Mouse (Mus musculus) v-Abl transformed pro-B cells (cell line): ENCODE results near the gene Zmiz1.

ENCODE experiments used
- in situ Hi-C, 2 experiments: fragments of 400-800 bp; cut with MboI; formaldehyde crosslinking; loops; one replicate each; pipeline ENCODE4 v1.15.1; 2025; ENCODE audit not compliant: unreplicated experiment in 2 of 2

Gene Zmiz1

DNA sequence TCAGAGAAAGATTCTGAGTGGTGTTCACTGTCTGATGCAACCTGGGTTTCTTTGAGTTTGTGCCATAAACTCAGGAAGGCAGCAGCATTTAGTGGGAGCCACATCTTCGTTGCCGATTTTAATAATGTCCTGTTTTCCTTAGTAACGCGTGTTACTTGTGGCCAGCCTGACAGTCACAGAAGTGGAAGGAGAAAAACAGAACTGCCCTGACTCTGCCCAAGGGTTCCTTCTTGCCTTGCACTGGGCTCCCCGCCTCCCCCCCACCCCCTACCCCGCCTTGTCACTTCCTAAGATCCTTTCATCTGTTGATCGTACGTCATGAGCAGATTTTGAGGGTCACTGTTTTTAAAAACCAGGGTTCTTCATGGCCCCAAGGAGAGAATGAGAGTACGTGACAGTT is 88.9 kb downstream of the Zmiz1 start:
- in situ Hi-C loops = no loop called here

DNA sequence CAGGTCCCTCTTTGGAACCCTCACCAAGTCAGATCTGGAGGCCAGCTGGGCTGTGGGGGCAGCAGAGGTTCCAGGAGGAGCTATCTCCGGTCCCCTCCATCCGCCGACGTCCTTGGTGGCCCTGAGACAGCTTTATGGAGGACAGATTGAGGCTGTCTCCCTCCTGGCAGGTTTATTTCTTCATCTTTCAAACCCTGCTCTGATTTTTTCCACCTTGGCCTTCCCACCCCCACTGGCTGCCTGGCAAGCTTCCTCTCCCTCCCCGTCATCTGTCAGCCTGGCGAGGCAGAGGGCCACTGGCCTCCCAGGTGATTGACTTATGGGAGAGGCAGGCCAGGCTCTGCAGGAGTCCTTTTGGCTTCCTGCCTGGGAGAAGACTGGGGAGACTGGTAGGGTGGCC is 89.7 kb downstream of the Zmiz1 start:
- in situ Hi-C loops = no loop called here

DNA sequence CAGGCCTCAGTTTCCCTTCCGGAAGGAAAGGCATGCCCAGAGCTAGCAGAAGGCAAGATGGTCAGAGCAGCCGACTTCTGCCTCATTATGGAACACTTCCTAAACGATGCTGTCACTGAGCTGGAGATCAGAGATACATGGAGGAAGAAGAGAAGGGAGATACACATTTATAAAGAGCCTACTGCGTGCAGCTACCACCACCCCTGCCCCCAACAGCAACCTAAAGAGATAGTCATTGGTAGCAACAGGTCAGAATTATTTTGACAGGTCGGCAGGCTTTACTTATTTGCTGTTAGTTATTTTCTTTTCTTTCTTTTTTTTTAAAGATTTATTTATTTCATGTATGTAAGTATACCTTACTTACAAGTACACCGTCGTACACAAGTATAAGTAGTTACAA is 90.1 kb downstream of the Zmiz1 start:
- in situ Hi-C loops = no loop called here

DNA sequence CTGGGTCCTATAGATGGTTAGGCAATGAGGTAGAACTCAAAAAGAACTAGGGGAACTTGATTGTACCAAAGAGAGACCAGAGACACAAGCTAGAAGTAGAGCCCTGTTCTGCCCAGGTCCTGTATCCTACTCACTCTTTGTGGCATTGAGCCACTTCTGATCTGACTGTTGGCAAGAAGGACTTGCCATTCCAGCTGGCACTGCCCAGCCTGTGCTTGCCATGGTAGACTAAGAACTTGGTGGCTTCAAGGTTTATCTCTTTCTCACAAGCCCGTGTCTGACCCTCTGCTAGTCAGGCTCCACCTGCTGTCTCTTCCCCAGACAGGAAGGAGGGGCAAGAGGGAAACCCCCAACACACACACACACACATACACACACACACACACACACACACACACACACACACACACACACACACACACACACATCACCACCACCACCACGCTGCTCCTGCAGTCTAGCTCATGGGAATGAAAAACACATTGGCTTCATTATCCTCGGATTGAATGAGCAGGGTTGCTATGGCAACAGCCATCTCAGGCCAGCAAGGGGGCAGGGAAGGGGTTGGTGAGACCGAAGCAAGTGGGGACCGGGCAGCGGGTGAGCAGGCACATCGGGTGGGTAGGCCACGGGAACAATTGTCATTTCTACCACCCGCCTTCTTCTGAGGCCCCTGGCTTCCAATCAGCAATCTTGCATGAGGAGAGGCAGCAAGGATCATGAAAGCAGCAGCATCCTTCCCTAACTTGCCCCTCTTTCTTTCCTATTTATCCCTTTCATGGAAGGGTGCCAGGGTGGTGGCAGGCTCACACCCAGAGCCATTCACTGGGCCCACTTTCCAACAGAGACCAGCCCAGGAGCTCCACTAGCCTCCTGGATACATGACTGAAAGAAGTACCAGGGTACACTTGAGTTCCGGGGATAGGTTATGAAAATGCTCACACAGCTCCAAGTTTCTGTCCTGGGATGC is 91.2 kb downstream of the Zmiz1 start:
- in situ Hi-C loops = loop anchor here in 1 of 2 experiments (5.0 kb wide), 1 partner anchor 33 kb away; no protein-coding TSS in a partner anchor

DNA sequence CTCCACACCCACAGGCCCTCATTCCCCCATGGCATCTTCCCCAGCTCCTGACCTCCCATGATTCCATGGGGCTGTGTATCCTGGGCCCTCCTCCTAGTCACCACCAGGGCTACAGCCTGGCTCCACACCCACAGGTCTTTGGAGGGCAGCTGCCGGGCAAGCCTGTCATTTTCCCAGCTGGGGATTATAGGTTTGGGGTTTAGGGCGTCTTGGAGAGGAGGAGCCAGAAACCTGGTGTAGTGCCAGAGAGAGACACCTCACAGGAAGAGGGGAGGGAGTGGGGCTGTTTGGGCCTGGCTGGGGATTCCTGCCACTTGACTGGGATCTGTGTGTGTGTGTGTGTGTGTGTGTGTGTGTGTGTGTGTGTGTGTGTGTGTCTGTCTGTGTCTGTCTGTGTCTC is 92.7 kb downstream of the Zmiz1 start:
- in situ Hi-C loops = loop anchor here in 1 of 2 experiments (5.0 kb wide), 1 partner anchor 34 kb away; no protein-coding TSS in a partner anchor

DNA sequence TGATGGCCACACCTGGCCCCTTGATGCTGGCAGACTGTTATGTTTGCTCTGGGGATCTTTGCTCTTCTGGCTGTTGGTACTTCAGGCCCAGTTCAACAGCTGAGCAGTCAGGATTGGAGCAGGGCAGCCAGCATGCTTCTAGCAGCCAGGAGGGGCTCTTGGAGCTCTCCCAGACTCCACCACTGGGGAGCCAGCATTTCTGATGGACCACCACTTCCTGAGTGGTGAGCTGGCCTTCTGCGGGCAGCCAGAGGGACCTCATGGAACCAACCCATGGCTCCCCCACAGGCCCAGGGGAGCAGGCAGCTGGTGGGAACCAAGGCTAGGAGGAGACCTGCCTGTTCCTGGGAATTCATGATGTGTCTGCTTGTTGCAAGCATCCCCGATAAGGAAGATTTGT is 94.4 kb downstream of the Zmiz1 start:
- in situ Hi-C loops = loop anchor here in 1 of 2 experiments (5.0 kb wide), 1 partner anchor 36 kb away; no protein-coding TSS in a partner anchor

DNA sequence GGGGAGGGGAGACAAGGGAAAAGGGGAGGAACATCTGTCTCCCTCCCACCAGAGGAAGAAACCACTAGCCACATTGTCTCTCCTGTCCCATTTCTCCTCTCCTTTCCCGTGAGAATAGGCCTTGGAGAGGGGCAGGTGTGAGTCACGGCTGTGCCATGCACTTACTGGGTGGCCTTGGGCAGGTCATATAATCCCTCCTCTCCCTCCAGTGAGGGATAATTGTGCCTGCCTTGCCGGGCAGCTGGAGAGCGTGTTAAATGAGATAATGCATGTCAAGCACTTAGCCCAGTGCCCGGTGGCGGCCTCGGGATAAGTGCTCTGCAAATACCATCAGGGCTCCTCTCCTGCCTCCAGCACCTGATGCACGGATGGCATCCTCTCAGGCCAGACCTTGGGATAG is 95.8 kb downstream of the Zmiz1 start:
- in situ Hi-C loops = loop anchor here in 1 of 2 experiments (5.0 kb wide), 1 partner anchor 37 kb away; no protein-coding TSS in a partner anchor

DNA sequence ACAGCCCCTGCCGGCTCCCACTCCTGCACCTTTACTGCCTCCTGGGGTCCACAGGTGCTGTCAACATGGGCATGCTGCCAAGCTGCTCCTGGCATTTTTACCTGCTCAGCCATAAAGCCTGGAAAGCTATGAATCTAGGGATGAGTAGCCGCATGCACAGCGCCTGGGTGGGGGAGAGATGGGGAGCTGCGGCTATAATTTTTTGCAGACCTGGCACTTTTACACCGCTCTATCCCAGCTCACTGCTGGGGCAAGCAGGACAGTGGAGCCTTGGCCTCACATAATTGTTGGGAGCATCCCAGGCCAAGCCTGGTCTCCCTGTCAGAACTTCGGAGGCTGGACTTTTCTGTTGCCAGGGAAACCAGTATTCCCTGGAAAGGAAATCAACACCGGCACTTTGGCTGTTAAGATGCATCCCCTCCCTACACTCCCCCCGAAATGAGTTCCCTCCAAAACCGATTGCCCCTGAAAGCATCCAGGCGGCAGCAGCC is 96.4 kb downstream of the Zmiz1 start:
- in situ Hi-C loops = no loop called here

DNA sequence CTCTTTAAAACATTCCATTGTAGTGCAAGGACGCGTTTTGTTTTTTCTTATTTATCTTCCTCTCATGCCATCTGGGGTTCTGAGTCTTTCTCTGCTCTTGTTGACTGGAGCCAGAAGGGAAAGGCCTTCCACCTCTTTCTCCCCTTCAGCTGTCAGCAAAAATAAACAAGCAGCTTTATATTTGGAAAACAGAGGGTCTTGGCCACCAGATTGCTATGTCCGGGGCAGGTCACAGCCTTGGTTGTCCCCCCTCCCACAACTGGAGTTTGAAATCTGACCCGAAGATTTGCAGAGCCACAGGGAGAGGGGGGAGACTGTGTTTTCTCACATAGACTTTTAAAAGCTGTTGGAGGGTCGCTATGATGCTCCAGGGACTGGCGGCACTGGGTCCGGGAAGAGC is 96.9 kb downstream of the Zmiz1 start:
- in situ Hi-C loops = no loop called here

DNA sequence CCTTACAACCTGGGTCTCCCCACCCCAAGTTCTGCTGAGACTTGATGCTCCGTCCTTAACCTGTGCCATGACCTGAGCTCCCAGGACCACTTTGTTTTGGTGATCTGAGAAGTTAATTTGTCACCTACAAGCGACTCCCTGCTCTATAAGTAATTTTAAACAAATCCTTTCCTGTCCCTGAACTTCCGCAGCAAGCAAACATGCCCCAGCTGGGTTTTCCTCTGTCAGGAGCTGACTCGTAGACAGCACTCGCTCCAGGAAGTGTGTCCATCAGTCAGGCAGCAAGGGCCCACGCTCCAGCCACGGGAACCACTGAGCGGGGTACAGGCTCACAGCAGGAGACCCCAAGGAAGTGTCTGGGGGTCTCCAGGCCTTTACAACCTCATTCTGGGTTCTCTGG is 98.0 kb downstream of the Zmiz1 start:
- in situ Hi-C loops = no loop called here

DNA sequence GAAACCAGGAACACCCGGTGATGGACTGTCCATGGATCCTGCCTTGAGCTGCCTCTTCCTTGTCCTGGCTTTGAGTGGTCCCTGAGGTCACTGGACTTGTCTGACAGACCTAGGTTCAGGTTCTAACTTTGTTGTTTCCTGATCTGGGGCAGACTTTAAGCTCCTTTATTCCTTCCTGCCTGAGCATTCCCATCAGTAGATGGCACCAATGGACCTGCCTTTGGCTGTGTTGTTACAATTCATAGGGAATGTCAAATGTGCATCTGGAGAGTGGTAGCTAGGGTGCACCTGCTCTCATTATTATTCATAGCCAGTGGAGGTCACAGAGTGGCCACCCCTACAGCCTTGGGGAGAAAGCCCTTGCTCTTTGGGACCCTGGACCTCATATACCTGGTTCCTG is 99.5 kb downstream of the Zmiz1 start:
- in situ Hi-C loops = no loop called here

DNA sequence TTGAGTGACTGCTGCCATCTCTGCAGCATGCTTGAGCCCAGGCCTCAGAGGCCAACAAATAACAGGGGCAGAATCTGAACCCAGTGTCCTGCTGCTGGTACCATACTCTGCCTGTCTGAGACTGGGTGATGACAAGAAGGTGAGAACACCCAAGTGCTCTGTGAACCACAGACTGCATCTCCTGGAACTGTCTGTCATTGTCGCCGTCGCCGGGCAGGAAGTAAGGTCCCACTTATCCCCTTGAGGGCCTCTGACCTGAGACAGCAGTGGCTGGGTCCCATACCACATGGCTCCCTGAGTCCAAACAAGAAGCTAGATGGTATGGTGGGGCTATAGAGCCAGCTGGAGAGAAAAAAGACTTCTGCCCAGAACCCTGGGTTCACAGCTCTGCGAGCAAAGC is 100.9 kb downstream of the Zmiz1 start:
- in situ Hi-C loops = loop anchor here (5.0 to 10.0 kb wide), 6 partner anchors 43 to 1065 kb away; no protein-coding TSS in a partner anchor

DNA sequence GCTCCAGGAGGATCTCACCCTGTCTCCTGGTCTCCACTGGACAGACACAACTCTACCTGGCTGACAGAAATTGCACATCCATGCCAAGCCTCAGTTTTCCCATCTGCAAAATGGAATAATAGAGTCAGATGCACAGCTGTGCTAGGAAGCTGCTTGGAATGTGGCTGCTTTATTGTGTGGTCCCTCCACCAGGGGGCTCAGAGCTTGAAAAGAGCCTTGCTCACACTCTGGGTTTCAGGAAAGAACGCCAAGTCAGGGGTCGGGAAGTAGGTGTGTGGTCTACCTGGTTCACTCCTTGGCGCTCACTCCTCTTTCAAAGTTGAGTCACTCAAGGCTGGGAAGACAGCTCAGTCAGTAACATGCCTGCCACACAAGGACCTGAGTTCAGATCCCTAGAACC is 101.9 kb downstream of the Zmiz1 start:
- in situ Hi-C loops = loop anchor here (5.0 to 10.0 kb wide), 6 partner anchors 44 to 1066 kb away; no protein-coding TSS in a partner anchor

DNA sequence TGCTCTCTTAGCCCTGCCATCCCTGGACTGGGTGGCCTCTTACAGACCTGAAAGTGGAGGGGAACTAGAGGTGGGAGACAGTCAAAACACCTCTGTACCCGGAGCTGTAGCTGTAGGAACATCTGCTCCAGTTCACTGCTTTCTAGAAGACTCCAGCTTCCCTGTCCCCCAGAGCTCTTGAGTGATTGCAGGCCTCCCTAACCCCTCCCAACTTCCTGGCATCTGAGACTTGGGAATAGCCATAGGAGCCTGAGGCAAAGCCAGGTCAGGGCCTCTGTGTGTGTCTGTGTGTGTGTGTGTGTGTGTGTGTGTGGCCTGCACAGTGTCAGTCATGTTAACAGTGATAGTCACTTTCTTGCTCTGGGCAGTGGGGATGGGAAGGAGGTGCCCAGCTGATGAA is 102.7 kb downstream of the Zmiz1 start:
- in situ Hi-C loops = loop anchor here (5.0 to 10.0 kb wide), 6 partner anchors 44 to 1067 kb away; no protein-coding TSS in a partner anchor

DNA sequence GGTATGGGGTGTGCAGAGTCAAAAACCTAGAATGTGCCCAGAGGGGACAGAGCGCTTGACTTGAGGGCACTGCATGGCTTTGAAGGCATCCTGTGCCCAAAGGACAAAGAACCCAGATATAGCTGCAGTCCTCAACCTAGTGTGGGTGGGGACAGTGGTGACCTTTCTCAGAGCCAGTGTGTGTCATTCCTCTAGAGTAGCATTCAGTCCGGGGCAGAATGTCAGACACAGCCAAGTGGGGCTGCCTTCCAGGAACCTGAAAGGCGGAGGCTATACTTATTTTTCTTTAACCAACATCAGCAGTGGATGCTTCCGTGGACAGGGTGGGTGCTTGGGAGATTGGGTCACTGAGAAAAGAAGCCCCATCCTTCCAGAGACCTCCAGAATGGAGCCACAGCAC is 103.5 kb downstream of the Zmiz1 start:
- in situ Hi-C loops = loop anchor here (5.0 to 10.0 kb wide), 6 partner anchors 45 to 1068 kb away; no protein-coding TSS in a partner anchor

DNA sequence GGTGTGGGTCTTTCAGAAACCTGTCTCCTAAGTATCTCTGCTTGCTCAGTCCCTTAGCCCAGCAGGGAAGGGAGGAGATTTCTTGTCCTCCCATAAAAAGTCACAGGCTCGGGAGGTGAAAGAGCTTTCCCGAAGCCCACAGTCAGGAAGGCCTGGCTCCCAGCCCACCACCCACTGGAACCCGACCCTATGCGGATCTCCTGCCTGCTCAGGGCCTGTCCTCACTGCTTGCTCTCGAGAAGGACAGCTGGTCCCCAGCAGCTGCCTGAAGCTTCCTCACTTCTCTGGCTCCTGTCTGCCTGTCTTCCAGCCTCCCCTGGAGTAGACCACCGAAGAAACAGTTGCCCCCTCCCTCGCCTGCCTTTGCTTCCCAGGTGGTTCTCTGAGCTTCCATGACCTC is 103.9 kb downstream of the Zmiz1 start:
- in situ Hi-C loops = loop anchor here (5.0 to 10.0 kb wide), 6 partner anchors 46 to 1068 kb away; no protein-coding TSS in a partner anchor

DNA sequence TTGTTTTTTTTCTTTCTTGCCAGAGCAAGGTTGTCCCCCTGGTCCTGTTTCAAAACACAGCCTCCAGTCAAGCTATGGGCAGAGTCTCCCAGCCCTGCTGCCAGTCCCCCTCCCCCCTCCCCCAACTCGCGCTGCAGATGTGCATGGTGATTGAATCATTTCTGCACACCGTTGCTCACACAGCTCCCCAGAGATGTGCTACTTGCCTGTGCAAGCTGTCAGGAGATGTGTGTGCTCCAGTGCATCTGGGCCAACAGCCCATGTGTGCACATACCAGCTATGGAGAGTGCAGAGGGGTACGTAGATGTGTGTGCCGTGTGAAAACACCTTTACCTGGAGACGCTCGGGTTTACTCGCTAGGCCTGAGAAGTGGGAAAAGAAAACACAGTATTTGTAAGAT is 105.6 kb downstream of the Zmiz1 start:
- in situ Hi-C loops = loop anchor here (5.0 to 10.0 kb wide), 6 partner anchors 47 to 1070 kb away; no protein-coding TSS in a partner anchor

DNA sequence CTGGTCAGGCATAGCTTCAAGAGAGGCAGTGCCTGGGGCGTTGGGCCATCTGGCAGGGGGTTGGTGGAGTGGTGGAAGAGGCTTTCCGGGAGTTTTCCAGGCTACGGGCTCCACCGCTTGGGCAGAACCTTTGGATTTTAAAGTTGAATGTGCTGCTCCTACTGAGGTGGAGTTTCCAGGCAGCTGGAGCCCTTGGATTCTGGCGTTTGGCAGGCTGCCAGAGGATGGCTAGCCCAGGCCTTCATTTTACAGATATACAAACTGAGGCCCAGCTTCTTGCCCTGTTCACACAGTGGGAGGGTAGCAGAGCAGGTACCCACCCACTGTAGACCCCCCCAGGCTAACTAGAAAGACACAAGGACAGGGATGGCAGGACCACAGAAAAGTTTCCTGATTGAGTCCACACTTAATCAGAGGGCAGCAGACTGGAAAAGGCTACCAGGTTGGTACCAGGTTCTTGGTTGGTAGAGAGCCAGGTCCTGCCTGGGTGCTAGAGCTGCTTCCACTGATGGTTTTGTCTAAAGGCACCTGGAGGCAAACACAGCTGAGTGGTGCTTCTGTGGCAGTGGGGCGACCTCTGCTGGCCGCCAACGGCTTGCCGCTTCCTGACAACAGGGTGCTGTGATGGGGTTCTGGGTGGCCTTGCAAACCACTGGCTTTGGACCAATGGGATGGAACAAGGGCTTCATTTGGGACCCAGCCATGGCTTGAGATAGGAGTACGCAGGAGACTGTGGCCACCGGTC is 106.5 kb downstream of the Zmiz1 start:
- in situ Hi-C loops = loop anchor here (5.0 to 10.0 kb wide), 8 partner anchors 93 to 1071 kb away; no protein-coding TSS in a partner anchor

DNA sequence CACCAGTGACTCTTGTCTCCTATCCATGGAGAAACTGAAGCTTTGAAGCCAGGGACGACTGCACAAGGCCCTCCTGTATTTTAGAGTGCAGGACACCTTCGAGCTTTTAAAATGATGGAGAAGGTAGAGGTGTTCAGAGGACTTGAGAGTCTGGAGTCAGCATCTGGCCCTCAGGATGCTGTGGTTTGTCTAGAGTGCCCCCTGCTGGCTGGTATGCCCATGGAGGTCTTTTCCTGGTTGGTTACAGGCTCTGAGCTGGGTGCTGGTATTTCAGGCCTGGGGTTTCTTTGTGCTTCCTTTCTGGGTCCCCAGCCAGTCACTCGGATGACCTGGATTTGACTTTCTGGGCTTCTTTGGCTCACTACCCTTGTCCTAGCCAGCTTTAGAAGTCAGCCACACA is 108.3 kb downstream of the Zmiz1 start:
- in situ Hi-C loops = loop anchor here (5.0 to 10.0 kb wide), 8 partner anchors 95 to 1072 kb away; no protein-coding TSS in a partner anchor

DNA sequence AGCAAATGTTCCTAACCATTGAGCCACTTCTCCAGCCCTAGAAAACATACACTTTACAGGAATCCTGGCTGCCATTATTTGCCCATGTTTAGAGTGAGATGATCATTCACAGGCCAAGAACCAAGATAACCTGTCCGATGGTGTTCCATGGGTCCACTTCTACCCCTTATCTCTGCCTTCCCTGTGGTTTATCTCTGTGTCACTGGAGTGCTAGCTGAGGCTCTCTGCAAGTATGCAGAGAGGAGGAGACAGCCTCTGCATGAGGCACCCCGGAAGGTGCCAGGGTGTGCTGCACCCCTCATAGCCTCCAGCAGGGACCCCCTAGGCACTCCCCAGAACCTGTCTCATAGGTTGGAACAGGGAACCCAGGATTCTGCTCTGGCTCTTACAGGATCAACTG is 108.9 kb downstream of the Zmiz1 start:
- in situ Hi-C loops = loop anchor here (5.0 to 10.0 kb wide), 8 partner anchors 96 to 1073 kb away; no protein-coding TSS in a partner anchor
